Mouse (Mus musculus) inflammation-experienced regulatory T-cells, adult 16 weeks (primary cell): ENCODE results near the gene Spin4. TPM values are rescaled to one million over a fixed set of nuclear protein-coding genes. Genes with fewer than 3 reads are reported as not detected.

Experiments used
- polyA plus RNA-seq: library from polyadenylated mRNA; unstranded; fragments of 100-300 nt; shearing (Covaris generic); gene quantifications from one replicate; pipeline ENCODE4 v1.2.1, GENCODE M21; 2017

Gene Spin4
- 0.29 TPM for polyA plus RNA-seq

DNA sequence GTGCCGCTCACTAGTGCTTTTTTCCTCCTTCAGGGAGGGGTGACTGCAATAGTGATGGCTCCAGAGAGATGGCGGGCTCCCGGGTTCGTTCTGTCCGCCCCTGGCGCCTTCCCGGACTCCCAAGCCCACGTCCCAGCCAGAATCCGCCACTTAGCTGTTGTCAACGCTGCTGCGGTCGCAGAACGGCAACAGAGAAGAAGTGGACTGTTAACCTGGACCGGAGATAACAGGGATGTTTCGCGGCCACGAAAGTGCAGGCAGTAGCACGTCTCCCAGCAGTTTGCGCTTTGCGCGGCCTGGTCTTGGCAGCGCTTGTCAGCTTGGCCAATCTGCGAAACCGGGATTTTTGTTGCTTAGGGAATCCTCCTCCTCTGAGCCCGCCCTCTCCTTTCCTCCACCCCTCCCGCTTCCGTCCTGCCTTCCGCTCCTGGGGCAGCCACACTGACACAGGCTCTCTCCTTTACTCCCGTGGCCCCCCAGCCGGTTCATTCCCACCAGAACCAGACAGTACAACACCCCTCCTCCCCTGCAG, at the start of gene Spin4:
Spin4 (minus strand) TSS at position 322 of the 532 bp plus-strand sequence.

Other genes with a start within 250 kb of the Spin4 start
- gene Arhgef9, start 170.2 kb upstream of the Spin4 start, polyA plus RNA-seq: 0.29 TPM